Mouse (Mus musculus) testis, adult 2 months (tissue): ENCODE data around the gene R3hdml. TPM values are rescaled to one million over a fixed set of nuclear protein-coding genes. Genes with fewer than 3 reads are reported as not detected.
A peak's percentile ranks its signal among the peaks of the same experiment; 100 is the strongest.

Experiments used
- H3K27ac ChIP-seq: fragments of 200-500 bp; 2 replicates; pipeline ENCODE4 v1.5.1; 2012; ENCODE audit warnings: low read depth, low read length; ENCODE audit not compliant: control insufficient read depth, insufficient read depth
- H3K27me3 ChIP-seq: fragments of 200-500 bp; 2 replicates; pipeline ENCODE4 v1.6.1; 2012; ENCODE audit warnings: mild to moderate bottlenecking, low read length, moderate library complexity; ENCODE audit not compliant: control insufficient read depth, insufficient read depth
- H3K36me3 ChIP-seq: fragments of 200-500 bp; 2 replicates; pipeline ENCODE4 v1.6.1; 2012; ENCODE audit warnings: mild to moderate bottlenecking, low read length; ENCODE audit not compliant: control insufficient read depth, insufficient read depth
- H3K4me1 ChIP-seq: fragments of 200-500 bp; 2 replicates; pipeline ENCODE4 v1.6.1; 2012; ENCODE audit warnings: low read length; ENCODE audit not compliant: control insufficient read depth, insufficient read depth
- H3K4me3 ChIP-seq: fragments of 200-500 bp; 2 replicates; pipeline ENCODE4 v1.5.1; 2012; ENCODE audit warnings: low read depth, mild to moderate bottlenecking, low read length, moderate library complexity, mixed read lengths; ENCODE audit not compliant: control insufficient read depth
- CTCF ChIP-seq: fragments of 200-500 bp; IDR thresholded peaks from 2 replicates; pipeline ENCODE4 v1.5.1; 2012; ENCODE audit warnings: low read depth, mild to moderate bottlenecking, inconsistent platforms, low read length, moderate library complexity; ENCODE audit not compliant: control insufficient read depth, insufficient read depth, insufficient replicate concordance
- POLR2A ChIP-seq: fragments of 200-500 bp; IDR thresholded peaks from 2 replicates; pipeline ENCODE4 v1.6.1; 2012; ENCODE audit warnings: low read depth, mild to moderate bottlenecking, inconsistent platforms, low read length, moderate library complexity; ENCODE audit not compliant: control insufficient read depth
- polyA plus RNA-seq: library from polyadenylated mRNA; depleted of rRNA; stranded (reverse); fragments of >200 nt; gene quantifications from 2 replicates; pipeline ENCODE4 v1.2.3, GENCODE M21; 2012

Gene R3hdml
- polyA plus RNA-seq, 1 experiment = not detected

- no peak overlapping the region for H3K4me3 ChIP-seq
- no peak overlapping the region for H3K27ac ChIP-seq
- TF ChIP-seq POLR2A (no peak), CTCF (no peak)
- H3K4me1 ChIP-seq = no peaks in the 10 kb centered on the region
- no peaks in the 10 kb centered on the region for H3K27me3 ChIP-seq
- no peaks in the 10 kb centered on the region for H3K36me3 ChIP-seq
Measured at GRCm38 (mm10) chr2:163464562-163464961, 27.6 kb upstream of the R3hdml start.

GRCm38 (mm10) chr2:163466771-163467170 lies 25.3 kb upstream of the R3hdml start:
- H3K27ac ChIP-seq = no peak overlapping the region
- H3K36me3 ChIP-seq = no peaks in the 10 kb centered on the region
- no peaks in the 10 kb centered on the region for H3K27me3 ChIP-seq
- TF ChIP-seq POLR2A (no peak), CTCF (no peak)
- H3K4me1 ChIP-seq = peaks cover 4% of the 10 kb centered on the region
- H3K4me3 ChIP-seq = no peak overlapping the region

GRCm38 (mm10) chr2:163467585-163467984 lies 24.5 kb upstream of the R3hdml start:
- Histone ChIP-seq H3K4me3 (no peak overlapping the region), H3K27me3 (no peaks in the 10 kb centered on the region), H3K27ac (no peak overlapping the region), H3K36me3 (no peaks in the 10 kb centered on the region), H3K4me1 (peaks cover 4% of the 10 kb centered on the region)
- TF ChIP-seq CTCF = no peak
- no peak for TF ChIP-seq POLR2A

GRCm38 (mm10) chr2:163468866-163469265 lies 23.3 kb upstream of the R3hdml start:
- H3K4me1 ChIP-seq = peaks cover 4% of the 10 kb centered on the region
- no peaks in the 10 kb centered on the region for H3K27me3 ChIP-seq
- H3K36me3 ChIP-seq = no peaks in the 10 kb centered on the region
- H3K4me3 ChIP-seq = no peak overlapping the region; the same call in 1 of the 2 replicates
- TF ChIP-seq POLR2A = no peak
- no peak overlapping the region for H3K27ac ChIP-seq

- Histone ChIP-seq H3K4me3 (no peak overlapping the region), H3K36me3 (no peaks in the 10 kb centered on the region), H3K27ac (no peak overlapping the region), H3K4me1 (peaks cover 4% of the 10 kb centered on the region), H3K27me3 (no peaks in the 10 kb centered on the region)
- TF ChIP-seq CTCF = no peak
- TF ChIP-seq POLR2A = no peak
Measured at GRCm38 (mm10) chr2:163469711-163470110, 22.4 kb upstream of the R3hdml start.

GRCm38 (mm10) chr2:163471136-163471535 lies 21.0 kb upstream of the R3hdml start:
- Histone ChIP-seq H3K4me3 (no peak overlapping the region), H3K27ac (no peak overlapping the region), H3K36me3 (no peaks in the 10 kb centered on the region), H3K27me3 (no peaks in the 10 kb centered on the region), H3K4me1 (peaks cover 4% of the 10 kb centered on the region)
- TF ChIP-seq CTCF = no peak

GRCm38 (mm10) chr2:163471710-163472465 lies 20.2 kb upstream of the R3hdml start:
- no peaks in the 10 kb centered on the region for H3K27me3 ChIP-seq
- H3K4me1 ChIP-seq = peaks cover 4% of the 10 kb centered on the region
- no peak for TF ChIP-seq POLR2A
- no peak for TF ChIP-seq CTCF
- no peaks in the 10 kb centered on the region for H3K36me3 ChIP-seq
- peak overlapping the region; percentile 89 for H3K4me3 ChIP-seq
- peak overlapping the region; percentile 45 for H3K27ac ChIP-seq
